ENCODE assay signal across 8 mouse cellular contexts in the genomic region with DNA sequence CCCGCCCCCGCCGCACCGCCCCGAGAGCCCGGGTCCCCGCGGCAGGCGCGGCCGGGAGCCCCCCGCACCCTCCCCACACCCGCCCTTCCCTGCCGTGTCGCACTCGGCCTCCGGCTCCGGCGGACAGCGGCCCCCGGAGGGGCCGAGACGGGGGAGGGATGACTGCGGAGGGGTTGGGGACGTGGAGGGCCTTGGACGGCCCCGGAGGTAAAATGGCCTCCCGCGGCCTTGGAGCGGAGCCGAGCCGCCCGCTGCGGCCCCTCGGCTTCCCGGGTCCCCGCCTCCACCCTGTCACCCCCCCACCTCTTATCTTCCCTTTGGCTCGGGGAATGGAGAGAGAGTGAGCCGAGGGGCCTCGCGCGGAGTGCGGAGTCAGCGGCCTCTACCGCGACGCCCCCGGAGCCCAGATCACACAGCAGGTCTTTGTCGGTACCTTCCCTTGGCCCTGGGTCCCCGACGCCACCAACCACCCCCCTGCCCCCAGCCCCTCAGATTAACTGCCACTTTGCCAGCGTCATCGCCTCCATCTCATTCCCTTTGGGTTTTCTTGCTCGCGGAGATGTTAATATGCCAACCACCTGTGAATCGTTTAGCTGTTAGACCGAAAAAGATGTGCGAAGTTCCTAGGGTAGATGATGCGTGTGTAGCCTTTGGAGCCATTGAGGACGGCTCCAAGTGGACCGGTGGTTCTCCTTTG. TPM values are rescaled to one million over a fixed set of nuclear protein-coding genes. Genes with fewer than 3 reads are reported as not detected.
A peak's percentile ranks its signal among the peaks of the same experiment; 100 is the strongest.
DNase-seq lines count a peak whose midpoint lies in the region; ATAC-seq and TF ChIP-seq lines count a peak whose summit lies in the region.

No protein-coding gene starts in this region.

- DNase-seq in left cerebral cortex, adult 2 months (ENCODE audit: extremely low spot score in 1 of 2, low spot score in 2 of 2): no peak
- no peak for DNase-seq in left cerebral cortex, adult 11 months (ENCODE audit: low spot score)
- peak; percentile 59 for DNase-seq in hindbrain, embryonic 10.5 days (ENCODE audit: low spot score)
- peak; percentile 26 for DNase-seq in limb, embryonic 14.5 days (ENCODE audit: low spot score)

- intact Hi-C loops in left cerebral cortex, adult 2 months (cut with DNase I): loop anchor here (5.0 to 10.0 kb wide), 2 partner anchors 141 to 714 kb away; no protein-coding TSS in a partner anchor

- H3K4me3 ChIP-seq in left cerebral cortex, adult 2 months: peak overlapping the region; percentile 96
- H3K4me3 ChIP-seq in brown adipose tissue, adult 24 weeks (ENCODE audit: insufficient read depth, low read depth, low read length): peak overlapping the region; percentile 99
- H3K4me3 ChIP-seq in erythroblast, embryonic 14.5 days (replicated peaks): peak overlapping the region; percentile 97
- peak overlapping the region; percentile 100 for H3K4me3 ChIP-seq in hindbrain, embryonic 10.5 days
- H3K4me3 ChIP-seq in limb, embryonic 14.5 days (replicated peaks; ENCODE audit: low read length): peak overlapping the region; percentile 99
- H3K4me3 ChIP-seq in midbrain, embryonic 16.5 days (ENCODE audit: low read depth, low read length): peak overlapping the region; percentile 96
- peak overlapping the region; percentile 71 for H3K4me3 ChIP-seq in stomach, embryonic 15.5 days (replicated peaks)

- TF ChIP-seq CTCF in left cerebral cortex, adult 2 months (IDR thresholded peaks at IDR 0.05): no peak

- H3K4me2 ChIP-seq in limb, embryonic 14.5 days (replicated peaks; ENCODE audit: low read depth, low read length, severe bottlenecking): peak overlapping the region; percentile 64
- peak overlapping the region; percentile 91 for H3K4me2 ChIP-seq in midbrain, embryonic 16.5 days (ENCODE audit: low read length)
- peak overlapping the region; percentile 65 for H3K4me2 ChIP-seq in stomach, embryonic 15.5 days

- no peaks in the 10 kb centered on the region for H3K9me3 ChIP-seq in erythroblast, embryonic 14.5 days (ENCODE audit: control insufficient read depth, low read length)
- no peaks in the 10 kb centered on the region for H3K9me3 ChIP-seq in hindbrain, embryonic 10.5 days
- H3K9me3 ChIP-seq in limb, embryonic 14.5 days (ENCODE audit: control insufficient read depth, low read length): no peaks in the 10 kb centered on the region
- no peaks in the 10 kb centered on the region for H3K9me3 ChIP-seq in midbrain, embryonic 16.5 days (replicated peaks; ENCODE audit: control insufficient read depth, low read length, poor library complexity, severe bottlenecking)
- no peaks in the 10 kb centered on the region for H3K9me3 ChIP-seq in stomach, embryonic 15.5 days

- peak overlapping the region; percentile 99 for H3K9ac ChIP-seq in limb, embryonic 14.5 days (ENCODE audit: low read depth, low read length, severe bottlenecking)
- peak overlapping the region; percentile 99 for H3K9ac ChIP-seq in midbrain, embryonic 16.5 days (ENCODE audit: low read depth, low read length)
- peak overlapping the region; percentile 99 for H3K9ac ChIP-seq in stomach, embryonic 15.5 days

- H3K36me3 ChIP-seq in erythroblast, embryonic 14.5 days (ENCODE audit: control insufficient read depth): peaks cover 24% of the 10 kb centered on the region
- peaks cover 20% of the 10 kb centered on the region; the same call in 1 of the 2 replicates for H3K36me3 ChIP-seq in hindbrain, embryonic 10.5 days
- peaks cover 5% of the 10 kb centered on the region; the same call in 1 of the 2 replicates for H3K36me3 ChIP-seq in limb, embryonic 14.5 days (ENCODE audit: control insufficient read depth, insufficient read depth, low read length)
- H3K36me3 ChIP-seq in midbrain, embryonic 16.5 days (ENCODE audit: control insufficient read depth, insufficient read depth, low read length): no peaks in the 10 kb centered on the region
- no peaks in the 10 kb centered on the region for H3K36me3 ChIP-seq in stomach, embryonic 15.5 days

- whole genome bisulfite sequencing in hindbrain, embryonic 10.5 days: under 1% methylated on average over 58 of the region's 61 CpGs
- under 1% methylated on average over 27 of the region's 61 CpGs for WGBS in limb, embryonic 14.5 days
- 0% methylated on average over 31 of the region's 61 CpGs for WGBS in midbrain, embryonic 16.5 days
- WGBS in stomach, embryonic 15.5 days: under 1% methylated on average over 41 of the region's 61 CpGs

- no peaks in the 10 kb centered on the region for H3K27me3 ChIP-seq in erythroblast, embryonic 14.5 days (ENCODE audit: control insufficient read depth)
- H3K27me3 ChIP-seq in hindbrain, embryonic 10.5 days (ENCODE audit: insufficient read depth, poor library complexity, severe bottlenecking): 0 out of 2 replicates have a peak, but pooled peaks cover 2% of the 10 kb centered on the region
- no peaks in the 10 kb centered on the region for H3K27me3 ChIP-seq in limb, embryonic 14.5 days (ENCODE audit: control insufficient read depth, insufficient read depth, low read length)
- no peaks in the 10 kb centered on the region for H3K27me3 ChIP-seq in midbrain, embryonic 16.5 days (ENCODE audit: control insufficient read depth, insufficient read depth, low read depth, low read length)
- H3K27me3 ChIP-seq in stomach, embryonic 15.5 days (replicated peaks): no peaks in the 10 kb centered on the region

- no peaks in the 10 kb centered on the region; the same call in 1 of the 2 replicates for H3K4me1 ChIP-seq in brown adipose tissue, adult 24 weeks (ENCODE audit: control insufficient read depth, insufficient read depth, insufficient read length, low read length)
- peaks cover 30% of the 10 kb centered on the region for H3K4me1 ChIP-seq in erythroblast, embryonic 14.5 days (ENCODE audit: control insufficient read depth)
- peaks cover 24% of the 10 kb centered on the region for H3K4me1 ChIP-seq in hindbrain, embryonic 10.5 days (replicated peaks)
- peaks cover 9% of the 10 kb centered on the region; the same call in 1 of the 2 replicates for H3K4me1 ChIP-seq in limb, embryonic 14.5 days (ENCODE audit: control insufficient read depth, insufficient read depth, low read length)
- H3K4me1 ChIP-seq in midbrain, embryonic 16.5 days (ENCODE audit: control insufficient read depth, insufficient read depth, low read length): peaks cover 20% of the 10 kb centered on the region
- H3K4me1 ChIP-seq in stomach, embryonic 15.5 days: peaks cover 11% of the 10 kb centered on the region; the same call in 1 of the 2 replicates

- TF ChIP-seq POLR2A in limb, embryonic 14.5 days (IDR thresholded peaks at IDR 0.05; ENCODE audit: borderline replicate concordance, extremely low read depth, insufficient read depth, insufficient read length): 0 out of 2 replicates have a peak, but pooled peaks have one; percentile 16

- peak overlapping the region; percentile 99 for H3K27ac ChIP-seq in left cerebral cortex, adult 2 months
- H3K27ac ChIP-seq in brown adipose tissue, adult 24 weeks (replicated peaks; ENCODE audit: low read depth, low read length): peak overlapping the region; percentile 21; the same call in 1 of the 2 replicates
- peak overlapping the region; percentile 99 for H3K27ac ChIP-seq in hindbrain, embryonic 10.5 days
- H3K27ac ChIP-seq in limb, embryonic 14.5 days (replicated peaks; ENCODE audit: low read depth, low read length): peak overlapping the region; percentile 92
- H3K27ac ChIP-seq in midbrain, embryonic 16.5 days (ENCODE audit: low read length): peak overlapping the region; percentile 96
- H3K27ac ChIP-seq in stomach, embryonic 15.5 days: peak overlapping the region; percentile 89

- peak; percentile 39 for ATAC-seq in limb, embryonic 14.5 days (ENCODE audit: low FRiP score, low read depth)
- ATAC-seq in midbrain, embryonic 16.5 days: peak; percentile 27
- ATAC-seq in stomach, embryonic 15.5 days (ENCODE audit: insufficient read depth, low FRiP score, low read depth): peak; percentile 72

RNA-seq across cellular contexts. Expression of gene Zfr, which starts 0.9 kb away (rescaled TPM):
- 100 to 1,000 TPM; 343 to 346 TPM for total RNA-seq in left cerebral cortex, adult 2 months (2021)
- polyA plus RNA-seq in brown adipose tissue, adult 24 weeks (2012; ENCODE audit: insufficient read depth, insufficient read length, missing spikeins): 45.3 and 50.3 TPM in 2 replicates
- 1.5 and 2.1 TPM in 2 replicates for polyA plus RNA-seq in erythroblast, embryonic 14.5 days (2012)
- polyA plus RNA-seq in hindbrain, embryonic 10.5 days (2016; fragmentation: Nextera tagmentation; extraction: Ambion mirVana): 128 and 142 TPM in 2 replicates
- 91.6 and 142 TPM in 2 replicates for polyA plus RNA-seq in limb, embryonic 14.5 days (2012; rRNA removed)
- 160 and 166 TPM in 2 replicates for polyA plus RNA-seq in limb, embryonic 14.5 days (2014; fragmentation: Nextera tagmentation; extraction: Ambion mirVana)
- polyA plus RNA-seq in midbrain, embryonic 16.5 days (2015; fragmentation: Nextera tagmentation; extraction: Ambion mirVana): 161 and 169 TPM in 2 replicates
- polyA plus RNA-seq in stomach, embryonic 15.5 days (2015; fragmentation: Nextera tagmentation; extraction: Ambion mirVana): 101 and 105 TPM in 2 replicates

Comparison
In these comparisons a context has a peak if more than half of its experiments do, and no peak if none do; other contexts are left out.
1. DNase-seq: peak in hindbrain, embryonic 10.5 days (single experiment) and limb, embryonic 14.5 days (single experiment); none in left cerebral cortex, adult 2 months (0 of 2) and left cerebral cortex, adult 11 months (single experiment).
2. H3K27ac ChIP-seq: peak in every context shown above with its lines; median percentile 99 in left cerebral cortex, adult 2 months; 99 in hindbrain, embryonic 10.5 days; 96 in midbrain, embryonic 16.5 days; 92 in limb, embryonic 14.5 days; 89 in stomach, embryonic 15.5 days; 21 in brown adipose tissue, adult 24 weeks.
3. RNA of gene Zfr, which starts 0.9 kb away (polyA plus RNA-seq): 161 to 169 TPM in midbrain, embryonic 16.5 days, 91.6 to 166 TPM in limb, embryonic 14.5 days, 128 to 142 TPM in hindbrain, embryonic 10.5 days, 101 to 105 TPM in stomach, embryonic 15.5 days and 45.3 to 50.3 TPM in brown adipose tissue, adult 24 weeks; 1.5 to 2.1 TPM in erythroblast, embryonic 14.5 days; every median in the first group is over 10 times any median in the second.
4. Peak in every context shown above with its lines, with median percentiles within 50 percentile points of each other: H3K4me3 ChIP-seq, ATAC-seq, H3K4me2 ChIP-seq and H3K9ac ChIP-seq.